Mouse (Mus musculus) hindbrain, embryonic 11.5 days (tissue): ENCODE measurements around the gene Gm19345. TPM values are rescaled to one million over a fixed set of nuclear protein-coding genes. Genes with fewer than 3 reads are reported as not detected.
A peak's percentile ranks its signal among the peaks of the same experiment; 100 is the strongest.

ENCODE experiments used
- ATAC-seq: fragments of 200-750 bp; cut with Nextera tagmentation; 2 replicates; pipeline ENCODE4 v1.8.0; 2017; ENCODE audit warnings: mild to moderate bottlenecking, moderate TSS enrichment, moderate library complexity; ENCODE audit not compliant: low FRiP score
- DNase-seq: peaks from one replicate; pipeline ENCODE4 v3.0.0-alpha.2; 2015; ENCODE audit warnings: low spot score
- H3K27ac ChIP-seq: fragments of 300-500 bp; sonication (generic); 2 replicates; pipeline ENCODE4 v1.5.1; 2014; ENCODE audit warnings: mild to moderate bottlenecking, low read depth, low read length
- H3K27me3 ChIP-seq: fragments of 300-500 bp; sonication (generic); 2 replicates; pipeline ENCODE4 v1.6.1; 2014; ENCODE audit warnings: mild to moderate bottlenecking, low read length, moderate library complexity, mixed read lengths; ENCODE audit not compliant: control insufficient read depth, insufficient read depth
- H3K36me3 ChIP-seq: fragments of 300-500 bp; sonication (generic); 2 replicates; pipeline ENCODE4 v1.6.1; 2014; ENCODE audit warnings: mild to moderate bottlenecking, low read length, moderate library complexity, mixed read lengths; ENCODE audit not compliant: control insufficient read depth, insufficient read depth
- H3K4me1 ChIP-seq: fragments of 300-500 bp; sonication (generic); replicated peaks from 2 replicates; pipeline ENCODE4 v1.6.1; 2014; ENCODE audit warnings: low read length, mixed read lengths; ENCODE audit not compliant: control insufficient read depth, insufficient read depth
- H3K4me2 ChIP-seq: fragments of 300-500 bp; sonication (generic); replicated peaks from 2 replicates; pipeline ENCODE4 v1.6.1; 2014; ENCODE audit warnings: mild to moderate bottlenecking, low read depth, low read length
- H3K4me3 ChIP-seq: fragments of 300-500 bp; sonication (generic); 2 replicates; pipeline ENCODE4 v1.5.1; 2014; ENCODE audit warnings: low read depth, low read length
- H3K9ac ChIP-seq: fragments of 300-500 bp; sonication (generic); 2 replicates; pipeline ENCODE4 v1.6.1; 2014; ENCODE audit warnings: low read depth, low read length
- H3K9me3 ChIP-seq: fragments of 300-500 bp; sonication (generic); 2 replicates; pipeline ENCODE4 v1.6.1; 2016; ENCODE audit warnings: low read length; ENCODE audit not compliant: control insufficient read depth
- WGBS: fragments of 180-500 bp; shearing (Covaris S2); extraction: QIAGEN DNeasy Blood & Tissue Kit; methylation state at CpG from one replicate; pipeline ENCODE4 v1.1.7; 2014; 5-methylcytosine and 5-hydroxymethylcytosine counted together
- polyA plus RNA-seq: library from polyadenylated mRNA; unstranded; fragments of >200 nt; fragmentation: Nextera tagmentation; extraction: Ambion mirVana; gene quantifications from 2 replicates; pipeline ENCODE4 v1.2.1, GENCODE M21; 2014

The Gm19345 gene
- polyA plus RNA-seq, 1 experiment from 2014 or later = 0.17 TPM

GRCm38 (mm10) chr7:19816224-19816771, 35.5 kb upstream of the Gm19345 start:
- peak; percentile 48 for ATAC-seq
- Histone ChIP-seq H3K4me2 (peak overlapping the region; percentile 52), H3K9ac (no peak overlapping the region), H3K9me3 (no peaks in the 10 kb centered on the region), H3K27ac (no peak overlapping the region), H3K4me1 (peaks cover 8% of the 10 kb centered on the region), H3K4me3 (peak overlapping the region; percentile 35), H3K36me3 (no peaks in the 10 kb centered on the region), H3K27me3 (peaks cover 19% of the 10 kb centered on the region)
- 2% methylated on average over 28 of the region's 28 CpGs for WGBS
- peak; percentile 72 for DNase-seq

- H3K9ac ChIP-seq = no peak overlapping the region
- DNase-seq (peak; percentile 66), ATAC-seq (peak; percentile 74)
- 5% methylated on average over 15 of the region's 15 CpGs for WGBS
- H3K36me3 ChIP-seq = no peaks in the 10 kb centered on the region
- H3K9me3 ChIP-seq = no peaks in the 10 kb centered on the region
- peaks cover 7% of the 10 kb centered on the region; the same call in 1 of the 2 replicates for H3K4me1 ChIP-seq
- H3K27me3 ChIP-seq = peaks cover 24% of the 10 kb centered on the region
- H3K27ac ChIP-seq = no peak overlapping the region
- peak overlapping the region; percentile 52 for H3K4me2 ChIP-seq
- H3K4me3 ChIP-seq = no peak overlapping the region
Observed at GRCm38 (mm10) chr7:19817382-19818105, 34.3 kb upstream of the Gm19345 start.

- no peak for DNase-seq
- ATAC-seq = no peak
- Histone ChIP-seq H3K4me3 (no peak overlapping the region), H3K4me2 (no peak overlapping the region), H3K36me3 (no peaks in the 10 kb centered on the region), H3K4me1 (peaks cover 7% of the 10 kb centered on the region; the same call in 1 of the 2 replicates), H3K27me3 (peaks cover 29% of the 10 kb centered on the region), H3K9me3 (no peaks in the 10 kb centered on the region), H3K9ac (no peak overlapping the region), H3K27ac (no peak overlapping the region)
- WGBS = 89% methylated on average over 5 of the region's 5 CpGs
Observed at GRCm38 (mm10) chr7:19818440-19818839, 33.4 kb upstream of the Gm19345 start.

- no peaks in the 10 kb centered on the region for H3K9me3 ChIP-seq
- ATAC-seq (no peak), DNase-seq (no peak)
- H3K36me3 ChIP-seq = no peaks in the 10 kb centered on the region
- WGBS = 82% methylated on average over 7 of the region's 7 CpGs
- peaks cover 34% of the 10 kb centered on the region for H3K27me3 ChIP-seq
- no peak overlapping the region for H3K27ac ChIP-seq
- no peak overlapping the region for H3K9ac ChIP-seq
- no peak overlapping the region for H3K4me2 ChIP-seq
- peaks cover 7% of the 10 kb centered on the region; the same call in 1 of the 2 replicates for H3K4me1 ChIP-seq
- H3K4me3 ChIP-seq = no peak overlapping the region
Observed at GRCm38 (mm10) chr7:19818875-19819274, 32.9 kb upstream of the Gm19345 start.

- no peak overlapping the region for H3K27ac ChIP-seq
- peaks cover 9% of the 10 kb centered on the region; the same call in 1 of the 2 replicates for H3K4me1 ChIP-seq
- ATAC-seq (no peak), DNase-seq (no peak)
- H3K36me3 ChIP-seq = no peaks in the 10 kb centered on the region
- no peak overlapping the region for H3K4me2 ChIP-seq
- no peak overlapping the region for H3K4me3 ChIP-seq
- peaks cover 36% of the 10 kb centered on the region for H3K27me3 ChIP-seq
- 67% methylated on average over 3 of the region's 3 CpGs for WGBS
- no peaks in the 10 kb centered on the region for H3K9me3 ChIP-seq
- H3K9ac ChIP-seq = no peak overlapping the region
Observed at GRCm38 (mm10) chr7:19820347-19821048, 31.3 kb upstream of the Gm19345 start.

- Histone ChIP-seq H3K36me3 (no peaks in the 10 kb centered on the region), H3K27ac (no peak overlapping the region), H3K27me3 (peaks cover 35% of the 10 kb centered on the region), H3K4me1 (0 out of 2 replicates have a peak, but pooled peaks cover 6% of the 10 kb centered on the region), H3K9me3 (no peaks in the 10 kb centered on the region), H3K4me3 (no peak overlapping the region), H3K4me2 (no peak overlapping the region), H3K9ac (no peak overlapping the region)
- ATAC-seq = no peak
- DNase-seq = no peak
- WGBS = 64% methylated on average over 7 of the region's 7 CpGs
Observed at GRCm38 (mm10) chr7:19821633-19822032, 30.2 kb upstream of the Gm19345 start.

- 3% methylated on average over 20 of the region's 20 CpGs for WGBS
- 0 out of 2 replicates have a peak, but pooled peaks cover 3% of the 10 kb centered on the region for H3K4me1 ChIP-seq
- no peak for ATAC-seq
- no peaks in the 10 kb centered on the region for H3K9me3 ChIP-seq
- H3K27ac ChIP-seq = no peak overlapping the region
- H3K4me2 ChIP-seq = peak overlapping the region; percentile 49
- DNase-seq = no peak
- H3K36me3 ChIP-seq = no peaks in the 10 kb centered on the region
- peaks cover 33% of the 10 kb centered on the region for H3K27me3 ChIP-seq
- peak overlapping the region; percentile 40; the same call in 1 of the 2 replicates for H3K9ac ChIP-seq
- peak overlapping the region; percentile 28 for H3K4me3 ChIP-seq
Observed at GRCm38 (mm10) chr7:19822193-19822592, 29.6 kb upstream of the Gm19345 start.

- Histone ChIP-seq H3K36me3 (no peaks in the 10 kb centered on the region), H3K9me3 (no peaks in the 10 kb centered on the region), H3K4me3 (peak within 1 kb of the TSS; percentile 28), H3K27me3 (peaks cover 33% of the 10 kb centered on the region), H3K9ac (peak within 1 kb of the TSS; percentile 40; the same call in 1 of the 2 replicates), H3K4me1 (0 out of 2 replicates have a peak, but pooled peaks cover 2% of the 10 kb centered on the region), H3K4me2 (peak within 1 kb of the TSS; percentile 49), H3K27ac (no peak within 1 kb of the TSS)
- no peak for DNase-seq
- under 1% methylated on average over 37 of the region's 42 CpGs for WGBS
- no peak for ATAC-seq
Observed at GRCm38 (mm10) chr7:19822604-19823058, 29.2 kb upstream of the Gm19345 start, which contains the start of gene Bcl3. TSS of gene Bcl3 (minus strand) at chr7:19822770.
